Mouse (Mus musculus): ENCODE data around the gene Csnk1g1.

The Csnk1g1 gene

DNA sequence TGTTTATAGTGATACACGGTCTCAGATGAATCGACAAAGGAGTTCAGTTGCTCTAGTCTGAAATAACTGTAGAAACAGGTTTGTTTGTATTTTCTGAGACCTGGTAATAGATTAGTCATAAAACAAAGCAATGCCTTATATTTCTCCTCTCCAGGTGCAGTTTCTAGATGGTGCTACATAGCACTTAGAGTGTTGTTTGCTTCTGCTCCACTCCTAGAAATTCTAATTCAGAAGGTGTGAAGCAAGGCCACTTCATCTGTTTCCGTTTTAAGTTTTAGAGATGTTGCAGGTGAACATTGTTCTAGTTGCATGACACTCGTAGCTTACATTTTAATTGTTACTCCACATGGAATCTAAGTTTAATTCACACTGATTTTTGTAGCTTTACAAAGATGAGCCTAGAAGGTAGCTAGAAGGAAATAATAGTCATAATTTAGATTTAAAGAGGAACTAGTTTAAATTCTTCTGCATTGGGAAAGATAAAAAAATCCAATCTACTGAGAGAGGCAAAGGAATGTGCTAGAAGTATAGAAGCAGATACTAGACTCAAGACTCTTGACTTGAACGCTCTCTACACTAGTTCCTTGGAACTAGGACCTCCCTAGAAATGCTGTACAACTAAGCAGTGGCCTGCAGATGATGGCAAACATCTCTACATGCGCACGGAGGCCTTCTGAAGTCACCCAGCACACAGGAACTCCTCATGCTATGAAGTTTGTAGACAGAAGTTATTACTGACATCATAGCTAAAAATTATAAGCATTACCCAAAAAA is 87.1 kb downstream of the Csnk1g1 start:
- DNase-seq (ENCODE audit: low spot score): no peak

DNA sequence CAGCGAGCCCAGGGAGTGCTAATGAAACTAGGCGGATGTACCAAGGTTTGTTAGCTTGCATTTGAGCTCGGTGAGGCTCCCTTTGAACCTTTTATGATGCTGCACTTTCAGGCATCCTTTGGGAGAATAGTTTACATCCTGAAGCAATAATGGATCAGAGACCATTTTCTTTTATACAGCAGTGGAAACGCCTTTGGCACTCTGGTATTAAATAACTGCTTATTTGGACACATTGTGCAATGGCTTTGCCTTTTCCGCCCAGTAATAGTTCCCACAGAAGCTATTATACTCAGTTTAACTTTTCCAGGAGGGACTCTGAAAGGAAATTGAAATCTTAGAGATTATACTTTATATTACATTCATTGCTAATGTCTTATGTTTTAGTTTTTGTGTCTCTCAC is 90.2 kb downstream of the Csnk1g1 start:
- no peak for DNase-seq (ENCODE audit: low spot score)

DNA sequence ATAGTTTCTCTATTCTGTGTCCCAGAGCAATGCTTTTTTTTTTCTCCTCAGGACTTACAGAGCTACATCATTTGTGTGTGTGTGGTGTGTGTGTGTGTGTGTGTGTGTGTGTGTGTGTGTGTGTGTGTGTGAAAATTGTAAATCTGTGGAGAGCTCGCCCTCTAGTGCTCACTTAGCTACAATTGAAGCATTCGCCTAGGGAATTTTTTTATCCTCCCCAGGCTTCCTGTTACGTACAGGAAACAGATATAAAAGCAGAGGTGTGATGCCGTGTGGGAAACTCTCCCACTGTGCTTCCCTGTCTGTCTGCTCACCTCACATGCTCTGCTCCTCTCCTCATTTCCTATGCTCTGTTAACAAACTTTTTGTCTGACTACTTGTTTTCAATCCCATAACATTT is 95.7 kb downstream of the Csnk1g1 start:
- DNase-seq (ENCODE audit: low spot score): peak; percentile 27

DNA sequence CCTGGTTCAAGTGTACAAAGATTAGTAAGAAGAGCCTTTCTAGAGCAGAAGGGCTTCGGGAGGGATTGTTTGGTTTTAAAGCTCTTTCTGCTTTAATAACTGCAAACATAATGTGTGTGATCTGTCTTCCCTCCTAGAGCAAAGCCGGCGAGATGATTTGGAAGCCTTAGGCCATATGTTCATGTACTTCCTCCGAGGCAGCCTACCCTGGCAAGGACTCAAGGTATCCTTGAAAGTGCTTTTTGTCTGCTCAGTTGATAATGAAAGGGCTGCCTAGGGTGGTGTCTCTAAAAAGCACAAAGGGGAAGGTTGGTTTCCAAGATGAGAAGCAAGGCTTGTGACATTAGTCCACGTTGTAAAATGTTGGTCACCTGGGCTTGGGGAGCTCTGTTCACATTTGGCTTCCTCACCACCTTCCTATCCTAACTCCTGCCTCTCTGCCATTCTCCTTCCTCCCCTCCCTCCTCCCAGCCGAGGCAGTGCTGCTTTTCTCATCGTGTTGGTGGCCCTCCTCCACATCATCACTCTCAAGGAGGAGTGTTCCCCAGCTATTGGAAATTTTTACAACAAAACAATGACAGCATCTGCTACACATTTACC is 99.0 kb downstream of the Csnk1g1 start:
- DNase-seq (ENCODE audit: low spot score): no peak

DNA sequence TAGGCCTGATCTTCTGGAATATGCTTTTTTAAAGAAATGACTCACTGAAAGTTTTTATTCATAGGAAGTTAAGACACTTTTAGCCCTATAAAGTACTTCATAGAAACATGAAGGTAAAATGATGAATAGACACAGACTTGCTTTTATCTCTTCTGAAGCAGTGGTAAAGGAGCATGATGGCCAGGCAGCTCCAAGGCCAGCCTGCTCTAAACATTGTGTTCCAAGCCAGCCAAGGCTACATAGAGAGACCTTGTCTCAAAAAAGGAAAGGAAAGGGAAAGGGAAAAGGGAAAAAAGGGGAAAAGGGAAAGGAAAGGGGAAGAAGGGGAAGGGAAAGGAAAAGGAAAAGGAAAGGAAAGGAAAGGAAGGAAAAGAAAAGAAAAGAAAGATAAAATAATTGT is 111.9 kb downstream of the Csnk1g1 start:
- DNase-seq (ENCODE audit: low spot score): no peak

DNA sequence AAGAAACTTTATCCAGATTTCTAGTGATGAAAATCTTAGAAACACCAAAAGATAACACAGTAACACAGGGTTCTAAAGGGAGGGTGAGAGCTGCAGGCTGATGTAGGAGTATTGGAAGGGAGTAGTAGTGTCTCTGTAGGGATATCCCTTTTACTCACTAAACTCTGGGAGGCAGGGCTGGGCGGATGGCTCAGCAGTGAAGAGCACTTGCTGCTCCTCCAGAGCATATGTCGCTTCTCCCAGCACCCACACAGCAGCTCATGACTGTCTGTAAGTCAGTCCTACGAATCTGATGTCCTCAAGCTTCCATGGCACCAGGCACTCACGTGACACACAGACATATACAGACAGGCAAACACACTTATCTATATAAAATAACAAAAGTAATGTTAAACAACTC is 129.4 kb downstream of the Csnk1g1 start:
- DNase-seq (ENCODE audit: low spot score): no peak

DNA sequence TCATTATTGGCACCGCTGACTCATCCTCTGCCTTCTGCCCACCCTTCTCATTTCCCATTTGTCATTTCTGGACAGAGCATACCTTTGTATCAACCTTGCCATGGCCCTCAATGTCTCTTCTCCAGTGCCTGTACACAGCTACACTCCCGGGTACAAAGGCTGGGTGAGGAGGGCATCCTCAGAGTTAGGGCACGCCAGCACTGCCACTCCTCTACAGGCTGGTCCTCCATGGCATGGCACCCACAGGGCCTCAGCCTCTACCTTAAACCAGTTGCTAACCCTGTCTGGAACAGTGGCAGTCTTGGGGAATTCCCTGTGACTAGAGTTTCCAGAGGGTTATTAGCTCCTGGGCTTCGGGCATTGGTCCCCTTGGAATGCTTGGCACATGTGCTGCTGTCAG is 129.9 kb downstream of the Csnk1g1 start:
- no peak for DNase-seq (ENCODE audit: low spot score)

DNA sequence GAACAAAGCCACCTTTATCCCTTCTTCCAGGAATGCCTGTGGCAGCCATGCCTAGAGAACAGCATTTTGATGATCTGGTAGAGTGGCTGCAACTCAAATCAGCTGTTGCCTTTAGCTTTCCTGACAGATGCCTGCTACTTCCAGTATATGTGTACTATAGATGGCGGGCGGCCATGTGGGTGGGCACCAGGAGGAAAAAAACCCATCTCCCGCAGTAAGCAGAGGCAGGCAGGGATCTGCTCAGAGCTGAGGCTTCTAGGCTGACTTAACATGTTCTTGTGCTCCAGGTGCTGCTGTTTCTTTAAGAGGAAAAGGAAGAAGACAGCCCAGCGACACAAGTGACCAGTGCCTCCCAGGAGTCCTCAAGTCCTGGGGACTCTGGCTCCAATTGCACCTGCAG is 130.6 kb downstream of the Csnk1g1 start:
- DNase-seq (ENCODE audit: low spot score): no peak

DNA sequence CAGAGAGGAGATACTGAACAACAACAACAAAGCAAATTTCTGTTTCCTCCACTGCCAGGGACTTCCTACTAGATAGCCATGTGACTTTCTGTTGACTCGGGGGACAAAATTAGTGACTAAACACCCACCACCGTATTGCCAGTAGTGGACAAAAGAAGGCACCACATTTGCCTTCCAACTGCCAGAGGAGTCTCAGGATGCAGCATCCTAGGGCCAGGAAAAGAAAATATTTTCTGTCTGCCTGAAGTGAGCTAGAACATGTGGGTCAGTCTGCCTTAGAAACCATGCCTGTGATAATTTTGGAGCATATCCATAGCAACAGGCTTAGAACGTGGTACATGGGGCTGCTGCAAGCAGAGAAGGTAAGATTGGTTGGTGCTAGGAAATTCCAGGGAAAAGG is 132.1 kb downstream of the Csnk1g1 start:
- DNase-seq (ENCODE audit: low spot score): no peak

DNA sequence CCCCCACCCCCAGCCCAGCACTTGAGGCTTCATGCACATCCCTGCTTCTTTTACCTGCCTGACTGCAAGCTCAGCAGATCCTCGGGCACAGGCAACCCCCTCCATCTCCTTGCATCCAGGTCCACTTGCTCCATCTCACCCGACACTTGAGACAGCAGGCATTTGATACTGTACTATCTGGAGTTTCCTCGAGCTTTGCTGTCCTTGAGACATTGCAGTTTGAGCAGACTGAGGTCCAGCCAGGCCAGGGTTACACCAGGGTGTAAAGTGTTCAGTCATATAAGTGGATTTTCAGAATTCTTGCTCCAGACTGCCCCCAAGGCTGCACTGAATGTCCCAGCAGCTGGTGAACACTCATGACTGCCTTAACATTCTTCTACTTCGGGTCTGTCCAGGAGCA is 133.6 kb downstream of the Csnk1g1 start:
- DNase-seq (ENCODE audit: low spot score): peak; percentile 15

DNA sequence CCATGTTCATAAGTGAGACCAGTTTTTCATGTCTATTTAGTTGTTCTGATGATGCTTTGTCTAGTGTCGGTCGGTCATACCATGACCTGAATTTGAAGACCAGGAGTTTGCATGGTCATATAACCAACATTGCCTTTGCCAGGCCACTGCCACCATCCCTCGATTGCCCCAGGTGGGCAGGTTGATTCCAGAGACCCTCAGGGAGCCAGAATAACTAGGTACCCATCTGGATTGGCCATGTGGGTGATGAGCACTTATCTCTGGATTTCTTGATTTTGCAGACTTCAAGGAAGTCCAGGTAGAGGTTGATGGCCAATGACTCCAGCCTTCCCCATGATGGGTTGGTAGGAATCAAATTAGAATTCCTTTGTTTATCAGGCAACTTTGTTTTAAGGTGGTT is 134.5 kb downstream of the Csnk1g1 start:
- no peak for DNase-seq (ENCODE audit: low spot score)

DNA sequence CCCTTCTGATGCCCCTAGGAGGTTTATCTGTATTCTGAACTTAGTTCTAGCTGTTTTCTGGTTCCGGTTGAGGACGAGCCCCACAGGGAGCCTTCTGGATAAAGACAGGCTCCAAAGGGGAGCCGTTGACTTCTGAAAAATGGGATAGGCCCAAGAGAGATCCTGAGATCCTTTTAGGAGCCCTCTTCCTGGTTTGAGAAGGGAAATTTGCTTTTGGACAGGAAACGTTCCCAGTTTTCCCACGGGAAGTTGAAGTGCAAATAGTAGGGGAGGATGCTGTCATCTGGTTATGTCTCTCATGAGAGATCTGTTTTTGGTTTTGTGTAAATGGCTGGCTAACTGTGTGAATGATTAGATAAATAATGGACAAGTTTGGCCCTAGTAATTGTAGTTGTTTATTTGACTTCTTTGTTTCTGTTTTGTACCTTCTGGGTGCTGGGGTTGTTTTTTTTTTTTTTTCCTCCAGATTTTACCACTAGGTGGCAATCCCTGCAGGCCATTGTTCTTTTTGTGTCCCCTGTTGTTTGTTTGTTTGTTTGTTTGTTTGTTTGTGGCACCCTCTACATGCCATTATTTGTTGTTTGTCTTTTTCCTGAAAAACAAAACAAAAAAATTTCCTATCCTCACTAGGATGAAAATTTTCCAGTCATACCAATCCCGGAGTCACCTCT is 141.3 kb downstream of the Csnk1g1 start:
- DNase-seq (ENCODE audit: low spot score): no peak

DNA sequence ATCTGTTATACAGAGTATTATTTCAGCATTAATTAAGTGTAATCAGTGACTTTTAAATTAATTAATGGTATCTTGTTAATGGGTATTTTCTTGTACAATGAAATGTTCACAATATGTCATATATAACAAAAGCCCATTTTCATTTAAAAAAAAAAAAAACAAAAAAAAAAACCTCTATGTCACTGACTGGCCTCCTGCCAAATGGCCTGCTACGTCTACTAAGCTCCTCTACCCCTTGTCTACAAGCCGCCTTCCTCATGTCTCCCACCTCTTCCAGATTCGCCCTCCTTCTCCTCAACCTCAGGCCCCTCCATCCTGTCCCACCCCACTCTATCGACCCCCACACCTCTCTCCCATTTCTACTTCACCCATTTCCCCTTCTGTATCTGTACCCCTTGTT is 142.8 kb downstream of the Csnk1g1 start:
- DNase-seq (ENCODE audit: low spot score): no peak

DNA sequence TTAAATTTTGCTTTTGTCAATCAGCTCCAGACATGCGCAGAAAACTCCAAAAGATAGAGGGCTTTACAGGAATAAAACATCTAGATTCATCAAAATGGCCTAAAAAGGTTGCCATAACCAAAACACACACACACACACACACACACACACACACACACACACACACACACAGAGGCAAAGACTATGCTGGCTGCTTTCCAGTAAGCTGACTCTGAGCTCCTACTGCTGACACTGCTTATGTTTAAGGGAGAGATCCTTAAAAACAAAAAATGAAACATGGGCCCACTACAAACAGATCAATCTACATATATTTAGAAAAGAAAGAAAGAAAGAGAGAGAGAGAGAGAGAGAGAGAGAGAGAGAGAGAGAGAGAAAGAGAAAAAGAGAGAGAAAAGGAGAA is 144.0 kb downstream of the Csnk1g1 start:
- DNase-seq (ENCODE audit: low spot score): no peak

DNA sequence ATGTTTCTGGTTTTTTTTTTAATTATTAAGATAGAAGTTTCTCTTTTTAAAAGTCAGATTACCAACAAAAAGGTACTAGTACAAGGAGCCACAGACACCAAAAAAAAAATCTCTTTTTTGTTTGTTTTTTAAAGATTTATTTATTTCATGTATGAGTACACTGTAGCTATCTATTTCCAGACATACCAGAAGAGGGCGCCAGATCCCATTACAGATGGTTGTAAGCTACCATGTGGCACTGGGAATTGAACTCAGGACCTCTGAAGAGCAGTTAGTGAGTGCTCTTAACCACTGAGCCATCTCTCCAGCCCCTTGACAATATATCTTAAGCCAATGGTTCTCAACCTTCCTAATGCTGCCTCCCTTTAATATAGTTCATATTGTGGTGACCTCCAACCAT is 144.9 kb downstream of the Csnk1g1 start:
- no peak for DNase-seq (ENCODE audit: low spot score)

DNA sequence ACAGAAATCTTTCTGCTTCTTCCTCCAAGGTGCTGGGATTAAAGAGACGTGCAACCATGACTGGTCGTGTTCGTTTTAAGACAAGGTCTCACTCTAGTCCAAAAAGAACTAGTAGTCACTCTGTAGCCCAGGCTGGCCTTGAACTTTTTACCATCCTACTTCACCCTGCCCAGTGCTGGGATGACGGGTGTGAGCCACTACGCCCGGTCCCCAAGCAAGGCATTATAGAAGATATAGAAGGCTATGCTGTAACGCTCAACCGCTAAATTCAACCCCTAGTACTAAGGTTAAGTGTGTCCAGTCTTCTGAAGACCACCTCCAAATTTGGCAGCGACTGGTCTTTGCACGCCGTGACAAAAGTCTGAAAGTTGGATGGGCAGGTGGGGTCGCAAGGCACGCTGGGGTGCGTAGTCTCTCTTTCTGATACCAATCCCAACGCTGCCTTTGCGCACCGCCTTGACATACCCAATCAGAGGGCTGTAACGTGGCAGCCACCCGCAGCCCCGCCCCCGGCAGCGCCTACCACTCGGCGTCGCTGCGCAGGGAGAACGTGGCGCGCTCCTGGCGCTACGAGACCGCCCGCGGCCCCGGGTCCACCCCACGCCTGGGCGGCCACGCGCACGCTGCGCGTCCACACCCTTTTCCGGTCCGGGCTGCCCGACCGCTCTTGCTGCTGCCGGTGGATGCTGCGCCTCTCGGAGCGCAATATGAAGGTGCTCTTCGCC is 151.0 kb downstream of the Csnk1g1 start, which contains the start of gene Ppib:
Gene Ppib, plus strand, starts transcription at position 640 of the 725 bp plus-strand sequence.
- peak; percentile 98 for DNase-seq (ENCODE audit: low spot score)

DNA sequence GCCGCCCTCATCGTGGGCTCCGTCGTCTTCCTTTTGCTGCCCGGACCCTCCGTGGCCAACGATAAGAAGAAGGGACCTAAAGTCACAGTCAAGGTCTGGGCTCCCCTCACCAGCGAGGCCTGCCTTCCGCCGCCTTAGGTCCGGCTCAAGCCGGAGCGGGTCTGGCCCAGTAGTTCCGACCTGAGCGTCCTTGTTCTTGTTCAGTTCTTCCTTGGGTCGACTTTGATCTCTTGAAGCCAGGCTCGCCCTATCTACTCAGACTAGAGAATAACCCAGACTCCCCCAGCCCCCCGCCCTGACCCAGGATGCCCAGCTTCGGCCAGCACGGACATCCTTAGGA is 151.6 kb downstream of the Csnk1g1 start:
- no peak for DNase-seq (ENCODE audit: low spot score)

DNA sequence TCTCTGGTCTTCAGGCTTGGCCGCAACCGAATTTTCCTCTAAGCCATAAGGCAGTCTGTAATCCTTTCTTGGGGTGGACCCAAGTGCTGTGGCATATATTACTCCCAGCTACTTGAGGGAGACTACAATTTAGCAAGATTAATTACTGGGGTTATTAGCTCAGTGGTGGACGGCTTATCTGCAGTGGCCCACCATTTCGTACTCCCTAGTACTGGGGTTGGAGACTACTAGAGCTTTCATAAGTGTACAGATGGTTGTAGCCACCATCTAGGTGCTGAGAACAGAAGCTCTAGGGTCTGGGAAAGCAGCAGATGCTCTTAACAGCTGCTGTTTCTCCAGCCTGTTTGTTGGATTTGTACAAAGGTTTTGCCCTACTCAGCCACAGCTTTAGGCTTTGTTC is 152.3 kb downstream of the Csnk1g1 start:
- DNase-seq (ENCODE audit: low spot score): no peak

DNA sequence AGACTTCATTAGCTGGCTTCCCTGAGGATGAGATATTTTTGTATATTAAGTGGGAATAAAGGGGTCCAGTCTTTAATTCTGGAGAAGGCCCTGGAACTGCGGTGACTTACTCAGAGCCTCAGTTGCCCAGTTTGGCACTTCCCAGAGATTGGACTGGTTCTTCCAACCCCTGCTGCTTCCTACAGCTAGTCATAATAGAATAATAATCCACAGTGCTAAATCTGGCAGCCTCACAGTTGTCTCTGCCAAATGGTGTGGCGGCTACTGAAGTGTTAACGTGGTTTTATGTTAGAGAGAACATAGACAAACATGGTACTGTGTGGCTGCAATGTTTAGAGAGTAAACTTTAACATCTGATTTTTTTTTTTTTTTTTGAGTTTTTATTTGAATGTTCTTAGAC is 152.9 kb downstream of the Csnk1g1 start:
- no peak for DNase-seq (ENCODE audit: low spot score)

DNA sequence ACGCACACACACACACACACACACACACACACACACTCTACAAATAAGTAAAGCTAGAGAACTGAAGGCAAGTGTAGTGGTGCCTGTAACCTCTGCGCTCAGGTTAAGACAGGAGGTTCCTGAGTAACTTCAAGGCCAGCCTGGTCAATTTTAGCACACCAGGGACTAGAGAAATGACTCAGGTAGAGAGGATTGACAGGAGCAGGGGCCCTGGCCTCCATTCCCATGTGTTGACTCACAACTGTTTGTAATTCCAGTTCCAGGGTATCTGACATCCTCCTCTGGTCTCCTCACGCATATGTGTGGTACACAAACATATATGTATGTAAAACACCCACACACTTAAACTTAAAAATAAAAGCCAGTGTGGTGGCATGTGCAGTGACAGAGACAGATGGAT is 154.7 kb downstream of the Csnk1g1 start:
- DNase-seq (ENCODE audit: low spot score): no peak

DNA sequence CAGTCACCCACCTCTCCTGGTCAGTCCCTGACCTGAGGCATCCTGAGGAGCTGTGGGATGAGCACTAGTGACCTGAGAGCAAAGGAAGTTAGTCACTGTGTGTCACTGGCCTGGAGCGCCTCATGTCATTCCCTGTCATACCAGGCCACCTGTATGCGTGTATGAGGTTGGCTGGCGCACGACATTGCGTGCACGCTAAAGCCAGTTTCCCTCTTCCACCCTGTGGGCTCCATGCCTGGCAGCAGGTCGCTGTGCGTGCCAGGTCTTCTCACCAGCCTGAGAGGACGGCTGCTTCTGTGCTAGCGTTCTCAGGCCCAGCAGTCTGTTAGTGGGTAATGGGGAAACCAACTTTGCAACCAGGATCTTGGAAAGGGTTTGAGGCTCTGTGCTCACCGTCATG is 155.6 kb downstream of the Csnk1g1 start:
- DNase-seq (ENCODE audit: low spot score): no peak

DNA sequence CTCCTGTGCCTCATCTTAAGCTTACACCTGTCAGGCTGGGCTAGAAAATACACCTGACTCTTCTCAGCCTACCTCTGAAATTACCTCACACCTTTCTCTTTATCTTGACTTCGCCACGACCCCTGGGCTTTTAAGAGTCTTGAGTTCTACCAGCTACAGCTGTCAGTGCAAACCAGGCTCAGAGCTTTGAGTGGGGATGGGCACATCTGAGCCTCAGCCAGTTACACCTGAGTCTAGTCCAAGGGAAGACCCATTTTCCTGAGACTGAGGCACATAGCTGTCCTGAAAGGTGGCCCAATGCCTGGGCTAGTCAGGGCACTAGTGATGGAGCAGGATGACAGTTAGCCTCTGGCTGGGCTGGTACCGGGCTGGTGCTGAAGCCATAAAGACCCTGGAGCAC is 158.1 kb downstream of the Csnk1g1 start:
- DNase-seq (ENCODE audit: low spot score): no peak

DNA sequence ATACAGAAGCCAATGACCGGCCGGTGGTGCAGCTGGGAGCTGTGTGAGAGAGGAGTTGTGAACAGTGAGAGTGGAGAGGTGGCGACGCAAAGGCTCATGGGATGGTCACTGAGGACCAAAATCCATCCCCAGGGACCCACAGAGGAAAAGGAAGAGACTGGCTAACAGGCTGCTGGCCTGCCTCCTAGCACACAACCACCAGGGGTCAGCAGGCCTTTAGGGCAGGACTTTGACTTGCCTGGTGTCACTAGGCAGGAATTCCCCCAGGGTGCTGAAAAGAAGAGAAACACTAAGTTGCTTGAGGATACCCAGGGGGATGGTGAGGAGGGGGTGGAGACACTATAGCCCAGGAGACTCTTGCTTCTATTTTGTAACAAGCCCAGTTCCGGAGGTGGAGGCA is 158.8 kb downstream of the Csnk1g1 start:
- peak; percentile 50 for DNase-seq (ENCODE audit: low spot score)

Measured in lung, postnatal 25 days (tissue).